Mouse (Mus musculus): ENCODE results near the gene Fxyd1.
A peak's percentile ranks its signal among the peaks of the same experiment; 100 is the strongest.

Fxyd1 gene

GRCm38 (mm10) chr7:31077885-31078445 lies 21.0 kb upstream of the Fxyd1 start:
- no peak for DNase-seq (ENCODE audit: low spot score)

DNA sequence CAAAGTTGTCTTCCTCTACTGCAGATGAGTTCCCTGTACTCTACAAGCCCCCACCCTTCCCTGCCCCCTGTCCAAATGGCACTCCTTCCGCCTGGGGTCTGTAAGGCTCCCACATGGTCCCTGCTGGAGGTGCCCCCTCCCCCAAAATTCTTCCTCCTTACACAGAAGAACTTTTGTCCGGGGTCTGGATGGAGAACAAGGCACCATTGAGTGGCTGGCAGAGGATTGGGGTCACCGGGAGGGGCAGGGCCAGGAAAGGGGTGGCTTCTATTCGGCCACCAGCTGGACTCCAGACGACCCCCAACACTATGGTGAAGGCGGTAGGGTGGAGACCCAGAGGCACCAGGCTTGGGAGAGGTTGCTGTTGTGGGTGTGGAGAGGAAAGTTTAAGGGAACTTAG lies 20.5 kb upstream of the Fxyd1 start:
- no peak for DNase-seq (ENCODE audit: low spot score)

DNA sequence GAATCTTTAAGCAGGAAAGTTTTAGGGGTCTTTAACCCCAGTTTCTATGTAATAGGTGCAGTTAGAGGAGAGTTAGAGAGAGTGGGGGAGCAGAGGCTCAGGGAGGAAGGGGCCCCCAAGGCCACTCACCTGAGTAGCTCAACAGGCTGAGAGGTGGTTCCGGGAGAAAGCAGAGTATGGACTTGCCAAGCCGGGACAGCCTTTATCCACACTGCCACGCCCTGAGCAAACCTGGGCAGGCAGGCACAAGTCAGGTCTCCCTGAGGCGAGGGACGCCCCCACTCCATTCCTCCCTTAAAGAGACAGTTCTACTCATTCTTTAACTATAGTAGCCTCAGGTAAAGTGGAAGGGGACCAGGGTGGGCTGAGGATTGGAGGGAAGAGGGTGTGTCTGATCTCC lies 19.5 kb upstream of the Fxyd1 start, which contains the start of gene Fxyd3:
Gene Fxyd3, minus strand, starts transcription at position 213 of the 400 bp plus-strand sequence.
- DNase-seq (ENCODE audit: low spot score): no peak

DNA sequence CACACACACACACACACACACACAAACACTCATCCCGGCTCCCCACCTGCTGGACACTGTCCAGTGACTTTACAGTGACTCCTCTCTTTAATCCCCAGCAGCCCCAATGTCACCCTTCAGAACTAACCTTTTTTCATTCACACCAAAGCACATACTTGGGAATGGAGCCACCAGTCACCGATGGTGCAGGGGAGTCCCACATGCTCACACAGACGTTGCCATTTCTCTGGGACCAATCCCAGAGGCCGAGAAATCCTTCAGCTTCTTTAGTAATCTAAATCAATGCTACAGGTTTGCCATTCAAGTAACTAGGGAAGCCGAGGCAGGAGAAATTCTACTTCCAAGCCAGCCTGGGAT lies 17.7 kb upstream of the Fxyd1 start:
- no peak for DNase-seq (ENCODE audit: low spot score)

DNA sequence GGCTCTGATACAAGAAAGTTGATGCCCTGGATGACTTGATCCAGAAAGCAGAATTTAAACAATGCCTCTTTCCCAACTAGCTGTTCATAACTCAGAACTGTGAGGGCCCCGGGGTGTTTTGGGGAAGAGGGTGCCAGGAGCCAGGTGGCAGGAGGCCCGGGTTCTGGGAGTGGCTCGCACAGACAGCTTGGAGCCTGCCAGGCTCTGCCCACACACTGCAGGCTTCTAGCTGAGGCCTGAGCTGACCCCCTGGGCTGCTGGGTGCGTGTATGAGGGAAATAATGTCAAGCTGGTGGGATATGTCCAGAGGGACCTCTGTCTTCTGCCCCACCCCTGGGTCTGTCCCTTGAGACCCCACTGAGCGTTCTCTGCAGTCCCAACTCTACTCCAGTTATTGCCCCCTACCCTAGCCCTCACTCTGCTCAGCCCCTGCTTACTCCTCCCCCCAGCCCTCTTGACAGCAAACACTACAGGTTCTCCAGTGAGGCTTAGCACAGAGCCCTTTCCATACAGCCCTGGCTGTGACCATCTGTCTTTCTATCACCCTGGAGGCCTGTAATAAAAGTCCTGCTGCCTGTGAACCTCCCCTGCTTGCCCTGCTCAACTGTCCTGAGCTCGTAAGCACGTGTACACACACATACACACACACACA lies 17.2 kb upstream of the Fxyd1 start:
- peak; percentile 60 for DNase-seq (ENCODE audit: low spot score)

- no peak for DNase-seq (ENCODE audit: low spot score)
Measured at GRCm38 (mm10) chr7:31073546-31073945, 16.5 kb upstream of the Fxyd1 start.

GRCm38 (mm10) chr7:31072326-31072725 lies 15.3 kb upstream of the Fxyd1 start:
- DNase-seq (ENCODE audit: low spot score): no peak

GRCm38 (mm10) chr7:31070324-31070723 lies 13.3 kb upstream of the Fxyd1 start:
- DNase-seq (ENCODE audit: low spot score): no peak

GRCm38 (mm10) chr7:31069491-31069890 lies 12.5 kb upstream of the Fxyd1 start:
- DNase-seq (ENCODE audit: low spot score): no peak

DNA sequence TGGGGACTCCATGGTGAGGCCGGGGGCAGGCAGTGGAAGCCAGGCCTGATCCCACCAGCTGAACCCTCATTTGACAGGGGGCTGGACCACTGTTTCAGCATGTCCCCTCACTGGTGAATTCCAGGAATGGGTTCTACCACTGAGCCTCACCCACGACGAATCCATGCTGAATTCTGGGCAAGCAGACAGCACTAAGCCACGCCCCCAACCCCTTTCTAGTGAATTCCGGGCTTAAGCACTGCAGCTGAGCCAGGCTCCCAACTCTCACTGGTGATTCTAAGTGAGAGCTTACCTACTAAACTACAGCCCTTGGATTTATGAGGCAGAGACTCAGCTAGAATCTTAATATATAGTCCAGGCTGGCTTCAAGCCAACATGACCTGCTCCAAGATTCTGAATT lies 10.8 kb upstream of the Fxyd1 start:
- peak; percentile 75 for DNase-seq (ENCODE audit: low spot score)

DNA sequence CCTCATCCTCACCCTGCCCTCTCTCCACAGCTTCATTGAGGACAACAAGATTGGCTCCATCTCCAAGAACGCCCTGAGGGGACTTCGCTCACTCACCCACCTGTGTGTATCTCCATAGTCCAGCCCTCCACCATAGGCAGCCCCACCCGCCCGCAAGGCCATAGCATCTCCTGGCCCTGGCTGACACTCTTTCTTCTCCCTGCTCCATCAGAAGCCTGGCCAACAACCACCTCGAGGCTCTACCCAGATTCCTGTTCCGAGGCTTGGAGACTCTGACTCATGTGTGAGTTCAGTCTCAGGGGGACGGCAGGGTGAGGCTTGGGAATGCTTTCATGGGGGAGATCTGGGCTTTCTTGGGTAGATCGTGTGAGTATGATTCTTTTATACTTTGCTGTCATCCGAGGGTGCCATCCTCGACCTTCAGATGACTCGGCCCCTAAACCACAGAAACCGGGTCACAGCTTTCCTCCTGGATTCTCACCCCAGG lies 6.1 kb upstream of the Fxyd1 start:
- no peak for DNase-seq (ENCODE audit: low spot score)

GRCm38 (mm10) chr7:31060621-31061010 lies 3.6 kb upstream of the Fxyd1 start:
- DNase-seq (ENCODE audit: low spot score): no peak

- DNase-seq (ENCODE audit: low spot score): peak; percentile 53
Measured at GRCm38 (mm10) chr7:31059919-31060620, 3.1 kb upstream of the Fxyd1 start.

DNA sequence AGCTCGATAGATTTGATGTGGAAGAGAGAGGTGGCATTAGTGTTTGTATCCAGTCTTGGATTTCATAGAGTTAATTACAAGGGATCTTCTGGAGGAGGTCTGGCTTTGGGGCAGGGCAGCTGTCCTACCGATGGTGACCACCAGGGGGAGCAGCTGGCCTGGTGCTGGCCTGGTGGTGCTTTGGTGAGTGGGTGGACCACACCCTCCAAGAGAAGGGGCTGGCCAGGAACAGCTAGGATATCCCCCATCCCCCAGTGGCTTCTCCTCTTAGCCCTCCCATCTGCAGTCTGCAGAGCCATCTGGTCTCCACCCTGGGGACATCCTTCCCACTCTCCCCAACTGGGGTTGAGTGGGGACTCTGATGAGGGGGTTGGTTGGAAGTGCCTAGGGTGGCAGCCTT lies 2.1 kb upstream of the Fxyd1 start, which contains the start of gene Lgi4:
Gene Lgi4, plus strand, starts transcription at position 235 of the 400 bp plus-strand sequence.
- DNase-seq (ENCODE audit: low spot score): peak; percentile 95

- no peak for DNase-seq (ENCODE audit: low spot score)
Measured at GRCm38 (mm10) chr7:31058211-31058610, 1.2 kb upstream of the Fxyd1 start.

- no peak for DNase-seq (ENCODE audit: low spot score)
Measured at GRCm38 (mm10) chr7:31057730-31058129, 731 bp upstream of the Fxyd1 start.

GRCm38 (mm10) chr7:31056448-31056847 lies 551 bp downstream of the Fxyd1 start:
- no peak for DNase-seq (ENCODE audit: low spot score)

DNA sequence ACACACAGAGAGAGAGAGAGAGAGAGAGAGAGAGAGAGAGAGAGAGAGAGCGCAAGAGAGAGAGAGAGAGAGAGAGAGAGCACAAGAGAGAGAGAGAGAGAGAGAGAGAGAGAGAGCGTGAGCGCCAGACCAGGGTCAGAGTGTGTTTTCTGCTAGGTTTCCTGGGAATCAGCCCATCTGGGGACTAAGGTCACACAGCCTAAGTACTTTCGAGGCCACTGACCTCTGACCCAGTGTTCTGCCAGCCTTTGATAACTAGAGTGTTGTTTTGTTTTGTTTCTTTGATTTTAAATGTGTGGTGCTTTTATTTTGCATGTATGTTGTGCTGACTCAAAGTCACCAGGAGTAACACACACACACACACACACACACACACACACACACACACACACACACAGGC lies 1.1 kb downstream of the Fxyd1 start:
- DNase-seq (ENCODE audit: low spot score): peak; percentile 68

- peak; percentile 90 for DNase-seq (ENCODE audit: low spot score)
Measured at GRCm38 (mm10) chr7:31055354-31055824, 1.6 kb downstream of the Fxyd1 start.

DNA sequence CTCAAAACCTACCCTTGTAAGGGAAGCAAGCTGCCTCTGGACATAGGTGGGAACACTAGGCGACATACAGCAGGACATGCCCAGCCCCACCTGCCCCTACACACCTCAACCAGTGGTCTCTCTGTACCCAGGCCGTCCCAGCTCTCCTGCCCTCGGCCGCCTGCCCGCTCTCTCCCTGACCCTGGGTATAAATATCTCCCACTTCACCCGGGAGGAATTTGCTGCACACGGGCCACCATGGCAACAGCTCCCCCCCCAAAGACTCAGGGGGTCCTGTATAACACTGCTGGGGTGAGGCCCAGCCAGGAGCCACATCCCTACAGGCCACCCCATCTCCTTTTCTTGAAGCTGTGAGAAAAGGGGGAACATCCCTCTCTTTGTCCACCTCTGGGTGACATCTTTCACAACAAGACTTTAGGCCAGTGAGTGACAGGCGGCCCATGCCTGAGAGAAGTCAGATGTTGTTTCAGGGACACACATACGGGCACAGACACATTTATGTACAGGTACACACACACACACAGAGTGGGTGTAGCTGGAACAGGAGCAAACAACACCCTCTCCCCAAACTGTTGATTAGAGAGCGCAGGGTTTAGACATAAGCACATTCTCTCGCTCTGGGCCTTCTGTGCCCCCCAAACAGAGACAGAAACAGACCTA lies 2.2 kb downstream of the Fxyd1 start:
- DNase-seq (ENCODE audit: low spot score): peak; percentile 59

DNA sequence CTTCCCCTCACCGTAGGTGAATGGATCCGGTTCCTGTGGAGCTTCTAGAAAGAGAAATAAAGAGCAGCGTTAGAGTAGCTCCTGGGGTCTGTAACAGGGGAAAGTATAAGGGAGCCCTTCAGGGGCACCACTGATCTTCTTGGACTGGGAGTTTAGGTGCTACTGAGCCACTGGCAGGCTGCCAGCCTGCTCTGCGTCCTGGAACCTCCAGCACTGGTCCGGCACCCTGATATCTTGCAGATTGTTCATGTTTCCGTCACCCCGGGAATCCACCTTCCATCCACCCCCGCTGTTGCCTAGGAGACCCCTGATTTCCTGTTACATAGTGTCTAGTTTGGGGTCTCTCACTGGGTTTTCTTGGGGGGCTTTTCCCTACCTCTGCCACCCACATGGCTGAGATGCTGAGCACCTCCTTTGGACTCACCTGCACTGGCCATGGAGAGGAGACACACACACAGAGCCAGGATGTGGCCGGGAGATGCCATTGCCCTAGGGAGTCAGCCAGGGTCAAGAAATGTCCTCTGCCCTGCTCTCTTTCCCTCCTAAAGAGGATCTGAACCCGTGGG lies 3.0 kb downstream of the Fxyd1 start:
- peak; percentile 65 for DNase-seq (ENCODE audit: low spot score)
